Mouse (Mus musculus): ENCODE data around the gene Ikzf3.

Ikzf3 gene

DNA sequence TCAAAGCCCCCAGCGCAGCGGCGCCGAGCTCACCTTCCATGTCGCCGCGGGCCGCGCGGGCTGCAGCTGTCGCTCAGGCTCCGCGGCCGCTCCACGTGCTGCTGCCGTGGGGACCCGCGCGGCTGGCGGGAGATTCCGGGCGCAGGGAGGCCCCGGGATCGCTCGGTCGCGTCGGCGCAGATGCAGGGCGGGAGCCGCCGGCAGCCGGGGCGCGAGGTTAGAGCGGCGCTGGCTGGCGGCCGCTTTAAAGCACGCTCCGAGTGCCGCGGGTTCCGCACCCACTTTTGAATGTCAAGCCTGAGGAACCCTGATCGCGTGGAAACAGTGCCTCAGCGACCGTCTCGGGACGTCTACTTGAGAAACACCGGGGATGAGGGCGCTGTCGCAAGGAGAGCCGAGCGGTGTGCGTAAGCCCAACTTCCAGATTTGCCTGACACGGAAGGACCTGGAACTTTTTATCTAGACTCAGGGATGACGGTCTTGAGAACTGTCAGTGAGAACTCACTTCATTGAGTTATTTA, at the start of gene Ikzf3:
Ikzf3 (minus strand) TSS at position 321 of the 521 bp plus-strand sequence.
- DNase-seq (ENCODE audit: low read depth): peak; percentile 87

- DNase-seq (ENCODE audit: low read depth): no peak
Observed at GRCm38 (mm10) chr11:98595473-98595872, 49.6 kb upstream of the Ikzf3 start.

DNA sequence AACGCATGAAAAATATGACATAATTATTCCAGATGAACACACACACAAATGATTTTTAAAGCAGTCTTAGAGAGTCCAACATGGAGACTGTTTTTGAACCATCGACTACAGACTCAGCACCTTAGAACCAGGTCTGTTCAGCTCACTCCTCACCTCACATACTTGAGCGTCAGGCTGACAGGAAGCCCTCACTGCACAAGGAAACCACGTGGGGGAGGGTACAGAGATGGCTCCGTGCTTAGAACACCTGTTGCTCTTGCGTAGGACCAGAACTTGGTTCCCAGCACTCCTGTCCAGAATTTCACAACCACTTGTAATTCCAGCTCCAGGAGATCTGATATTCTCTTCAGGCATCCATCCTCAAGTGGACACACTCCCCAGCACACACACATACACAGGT, 49.2 kb upstream of the Ikzf3 start:
- DNase-seq (ENCODE audit: low read depth): peak; percentile 76

DNA sequence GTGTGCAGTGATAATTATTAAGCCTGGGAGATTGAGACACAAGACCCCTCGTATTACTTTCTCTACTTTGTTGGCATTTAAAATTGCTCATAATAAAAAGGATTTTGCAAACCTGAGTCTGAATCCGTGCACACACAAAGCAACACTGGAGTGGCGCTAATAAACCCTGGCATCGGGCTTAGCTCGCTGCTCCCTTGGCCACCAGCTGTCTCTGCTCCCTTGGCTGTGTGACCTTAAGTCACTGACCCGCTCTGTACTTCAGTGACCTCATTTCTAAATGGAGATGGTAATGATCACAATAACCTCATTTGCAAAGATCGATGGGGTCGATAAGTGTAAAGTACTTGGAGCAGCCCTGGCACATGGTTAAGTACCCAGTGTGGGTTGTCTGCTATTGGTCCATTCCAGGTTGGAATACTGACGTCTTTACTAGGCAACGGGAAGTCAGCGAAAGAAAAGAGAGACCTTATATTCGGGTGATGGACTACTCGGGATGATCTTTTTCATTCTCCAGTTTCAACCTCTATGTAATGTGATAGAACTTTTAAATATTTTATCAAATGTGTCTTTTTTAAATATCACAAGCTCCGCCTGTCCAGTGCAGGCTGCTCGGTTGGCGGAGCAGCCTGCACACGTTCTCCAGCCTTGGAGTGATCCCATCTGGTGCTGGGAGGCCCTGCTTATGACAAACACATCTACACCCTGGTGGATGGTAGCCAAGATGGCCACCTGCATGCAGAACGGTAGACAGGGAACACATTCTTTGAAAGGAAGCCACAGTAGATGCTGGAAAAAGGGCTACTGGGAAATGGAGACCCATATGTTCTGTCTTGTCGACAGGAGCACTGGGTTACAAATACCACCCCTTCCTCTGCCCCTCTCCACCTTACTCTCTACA, 45.0 kb upstream of the Ikzf3 start:
- no peak for DNase-seq (ENCODE audit: low read depth)

- DNase-seq (ENCODE audit: low read depth): no peak
Observed at GRCm38 (mm10) chr11:98589306-98589705, 43.5 kb upstream of the Ikzf3 start.

GRCm38 (mm10) chr11:98588833-98589281, 43.0 kb upstream of the Ikzf3 start:
- peak; percentile 27 for DNase-seq (ENCODE audit: low read depth)

- DNase-seq (ENCODE audit: low read depth): peak; percentile 89
Observed at GRCm38 (mm10) chr11:98587684-98588546, 42.1 kb upstream of the Ikzf3 start.

DNA sequence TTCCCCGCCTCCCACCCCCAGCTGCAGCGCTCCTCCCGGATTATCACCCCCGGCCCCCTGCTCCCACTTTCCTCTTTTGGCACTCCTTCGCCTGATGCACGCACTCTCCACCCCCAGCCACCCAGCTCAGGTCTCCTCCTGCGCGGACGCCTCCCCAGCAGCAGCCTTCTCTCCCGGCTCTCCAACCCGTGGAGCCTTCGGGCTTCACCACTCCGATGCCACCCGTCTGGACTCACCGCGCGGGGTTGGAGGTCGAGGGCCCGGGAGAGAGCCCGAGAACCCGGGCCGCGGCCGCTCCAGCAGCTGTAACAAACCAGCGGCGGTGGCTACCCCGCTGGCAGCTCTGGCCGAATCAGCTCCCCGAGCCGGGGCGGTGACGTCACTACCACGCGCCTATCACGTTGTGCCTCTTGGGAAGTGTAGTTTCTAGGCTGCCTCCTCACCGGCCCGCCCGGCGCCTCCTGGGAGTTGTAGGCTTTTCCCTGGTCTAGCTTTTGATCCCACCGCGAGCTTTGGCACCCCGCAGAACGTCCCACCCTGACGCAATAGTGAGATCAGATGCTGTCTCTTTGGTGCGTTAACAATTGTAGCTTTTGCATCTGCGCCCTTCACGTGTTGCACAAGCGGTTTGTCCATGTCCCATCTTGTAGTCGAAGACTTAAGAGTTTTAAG, 41.2 kb upstream of the Ikzf3 start, which contains the start of gene Ormdl3:
Ormdl3 (minus strand) TSS at position 477 of the 672 bp plus-strand sequence.
- peak; percentile 98 for DNase-seq (ENCODE audit: low read depth)

GRCm38 (mm10) chr11:98586087-98586891, 40.5 kb upstream of the Ikzf3 start:
- DNase-seq (ENCODE audit: low read depth): peak; percentile 28

GRCm38 (mm10) chr11:98584629-98585177, 38.9 kb upstream of the Ikzf3 start:
- DNase-seq (ENCODE audit: low read depth): no peak

GRCm38 (mm10) chr11:98584146-98584545, 38.3 kb upstream of the Ikzf3 start:
- no peak for DNase-seq (ENCODE audit: low read depth)

- DNase-seq (ENCODE audit: low read depth): peak; percentile 58
Observed at GRCm38 (mm10) chr11:98583571-98583970, 37.7 kb upstream of the Ikzf3 start.

DNA sequence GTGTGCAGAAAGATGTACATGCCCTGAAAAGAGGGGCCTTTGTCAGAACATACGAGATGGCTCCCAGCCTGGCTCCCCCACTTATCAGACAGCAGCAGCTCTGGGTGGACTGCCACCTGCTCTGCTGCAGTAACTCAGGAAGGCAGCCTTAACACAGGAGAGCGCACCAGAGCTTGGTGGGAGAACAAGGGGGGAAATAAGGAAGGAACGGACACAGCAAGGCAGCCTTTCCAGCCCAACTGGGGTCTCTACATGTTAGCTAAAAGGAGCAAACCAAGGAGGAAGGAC, 37.4 kb upstream of the Ikzf3 start:
- DNase-seq (ENCODE audit: low read depth): no peak

GRCm38 (mm10) chr11:98582551-98583264, 36.9 kb upstream of the Ikzf3 start:
- no peak for DNase-seq (ENCODE audit: low read depth)

- no peak for DNase-seq (ENCODE audit: low read depth)
Observed at GRCm38 (mm10) chr11:98582030-98582388, 36.2 kb upstream of the Ikzf3 start.

GRCm38 (mm10) chr11:98581286-98582029, 35.6 kb upstream of the Ikzf3 start:
- DNase-seq (ENCODE audit: low read depth): no peak

GRCm38 (mm10) chr11:98580301-98581121, 34.7 kb upstream of the Ikzf3 start:
- DNase-seq (ENCODE audit: low read depth): no peak

GRCm38 (mm10) chr11:98577776-98578175, 31.9 kb upstream of the Ikzf3 start:
- DNase-seq (ENCODE audit: low read depth): no peak

DNA sequence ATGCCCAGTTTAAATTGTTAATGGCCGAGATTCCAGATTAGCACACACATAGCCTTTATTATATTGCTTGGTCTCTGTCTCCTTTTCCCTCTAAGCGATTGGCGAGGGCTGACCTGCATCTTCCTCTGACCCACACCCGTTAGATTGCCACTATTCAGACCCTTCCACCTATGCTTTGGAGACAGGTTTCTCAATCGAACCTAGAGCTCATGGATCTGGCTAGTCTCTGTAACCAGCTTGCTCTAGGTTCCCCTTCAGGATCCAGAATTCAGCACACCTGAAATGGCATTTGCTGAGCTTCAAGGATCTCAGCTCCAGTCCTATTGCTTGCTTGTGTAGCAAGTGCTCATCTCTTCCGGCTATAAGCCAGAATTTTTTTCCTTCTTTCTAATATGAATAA, 23.6 kb upstream of the Ikzf3 start:
- DNase-seq (ENCODE audit: low read depth): no peak
